Mouse (Mus musculus) liver, embryonic 16.5 days (tissue): ENCODE measurements around the gene Zkscan2. TPM values are rescaled to one million over a fixed set of nuclear protein-coding genes. Genes with fewer than 3 reads are reported as not detected.

Experiments
- ATAC-seq: fragments of 200-750 bp; cut with Nextera tagmentation; 2 replicates; pipeline ENCODE4 v1.8.0; 2017; ENCODE audit warnings: low read depth, mild to moderate bottlenecking, moderate number of reproducible peaks, moderate library complexity
- H3K27ac ChIP-seq: fragments of 300-500 bp; sonication (generic); 2 replicates; pipeline ENCODE4 v1.5.1; 2014; ENCODE audit warnings: mild to moderate bottlenecking, low read length
- H3K27me3 ChIP-seq: fragments of 300-500 bp; sonication (generic); 2 replicates; pipeline ENCODE4 v1.6.1; 2014; ENCODE audit warnings: low read depth, low read length, mixed read lengths; ENCODE audit not compliant: control insufficient read depth, insufficient read depth
- H3K36me3 ChIP-seq: fragments of 300-500 bp; sonication (generic); 2 replicates; pipeline ENCODE4 v1.6.1; 2014; ENCODE audit warnings: mild to moderate bottlenecking; ENCODE audit not compliant: control insufficient read depth, insufficient read depth
- H3K4me1 ChIP-seq: fragments of 300-500 bp; sonication (generic); 2 replicates; pipeline ENCODE4 v1.6.1; 2014; ENCODE audit warnings: low read depth, low read length, mixed read lengths; ENCODE audit not compliant: control insufficient read depth
- H3K4me2 ChIP-seq: fragments of 300-500 bp; sonication (generic); 2 replicates; pipeline ENCODE4 v1.6.1; 2014; ENCODE audit warnings: low read depth, low read length, mixed read lengths
- H3K4me3 ChIP-seq: fragments of 300-500 bp; sonication (generic); 2 replicates; pipeline ENCODE4 v1.5.1; 2014; ENCODE audit warnings: low read depth, mild to moderate bottlenecking, low read length
- H3K9ac ChIP-seq: fragments of 300-500 bp; sonication (generic); 2 replicates; pipeline ENCODE4 v1.6.1; 2014; ENCODE audit warnings: low read depth, low read length
- H3K9me3 ChIP-seq: fragments of 300-500 bp; sonication (generic); replicated peaks from 2 replicates; pipeline ENCODE4 v1.6.1; 2016; ENCODE audit warnings: low read length; ENCODE audit not compliant: control insufficient read depth
- WGBS: fragments of 180-500 bp; shearing (Covaris S2); extraction: QIAGEN DNeasy Blood & Tissue Kit; methylation state at CpG from one replicate; pipeline ENCODE4 v1.1.7; 2014; ENCODE audit not compliant: insufficient replicate concordance; 5-methylcytosine and 5-hydroxymethylcytosine counted together
- polyA plus RNA-seq: library from polyadenylated mRNA; unstranded; fragments of >200 nt; fragmentation: Nextera tagmentation; extraction: Ambion mirVana; gene quantifications from 2 replicates; pipeline ENCODE4 v1.2.1, GENCODE M21; 2015

Gene Zkscan2
- polyA plus RNA-seq, 1 experiment from 2014 or later = 0.06 TPM

GRCm38 (mm10) chr7:123452551-123452950, 47.7 kb downstream of the Zkscan2 start:
- Histone ChIP-seq H3K27me3 (no peaks in the 10 kb centered on the region), H3K9ac (no peak overlapping the region), H3K9me3 (no peaks in the 10 kb centered on the region), H3K27ac (no peak overlapping the region), H3K4me2 (no peak overlapping the region), H3K36me3 (no peaks in the 10 kb centered on the region), H3K4me3 (no peak overlapping the region), H3K4me1 (peaks cover 22% of the 10 kb centered on the region)
- peak; percentile 55 for ATAC-seq
- 58% methylated on average over 6 of the region's 6 CpGs for WGBS

GRCm38 (mm10) chr7:123450515-123450914, 49.7 kb downstream of the Zkscan2 start:
- Histone ChIP-seq H3K9me3 (no peaks in the 10 kb centered on the region), H3K27me3 (no peaks in the 10 kb centered on the region), H3K4me2 (no peak overlapping the region), H3K4me3 (no peak overlapping the region), H3K4me1 (peaks cover 14% of the 10 kb centered on the region), H3K9ac (no peak overlapping the region), H3K27ac (no peak overlapping the region), H3K36me3 (no peaks in the 10 kb centered on the region)
- peak; percentile 76 for ATAC-seq
- WGBS = 48% methylated on average over 2 of the region's 2 CpGs

GRCm38 (mm10) chr7:123449676-123450075, 50.6 kb downstream of the Zkscan2 start:
- no peak overlapping the region for H3K4me3 ChIP-seq
- peaks cover 14% of the 10 kb centered on the region for H3K4me1 ChIP-seq
- no peak overlapping the region for H3K9ac ChIP-seq
- H3K27me3 ChIP-seq = no peaks in the 10 kb centered on the region
- no peak overlapping the region for H3K27ac ChIP-seq
- no peaks in the 10 kb centered on the region for H3K36me3 ChIP-seq
- H3K9me3 ChIP-seq = no peaks in the 10 kb centered on the region
- H3K4me2 ChIP-seq = no peak overlapping the region
- ATAC-seq = no peak
- WGBS = 76% methylated on average over 10 of the region's 10 CpGs

- H3K27me3 ChIP-seq = no peaks in the 10 kb centered on the region
- no peak overlapping the region for H3K4me3 ChIP-seq
- H3K27ac ChIP-seq = no peak overlapping the region
- no peak for ATAC-seq
- WGBS = 61% methylated on average over 2 of the region's 2 CpGs
- H3K9ac ChIP-seq = no peak overlapping the region
- H3K36me3 ChIP-seq = no peaks in the 10 kb centered on the region
- H3K4me2 ChIP-seq = no peak overlapping the region
- peaks cover 12% of the 10 kb centered on the region for H3K4me1 ChIP-seq
- H3K9me3 ChIP-seq = no peaks in the 10 kb centered on the region
Measured at GRCm38 (mm10) chr7:123448794-123449193, 51.5 kb downstream of the Zkscan2 start.

- Histone ChIP-seq H3K36me3 (no peaks in the 10 kb centered on the region), H3K27me3 (no peaks in the 10 kb centered on the region), H3K4me1 (no peaks in the 10 kb centered on the region), H3K27ac (no peak overlapping the region), H3K9me3 (no peaks in the 10 kb centered on the region), H3K4me2 (no peak overlapping the region), H3K4me3 (no peak overlapping the region), H3K9ac (no peak overlapping the region)
- no peak for ATAC-seq
- 57% methylated on average over 1 of the region's 1 CpGs for WGBS
Measured at GRCm38 (mm10) chr7:123442079-123442478, 58.2 kb downstream of the Zkscan2 start.

GRCm38 (mm10) chr7:123431206-123431605, 69.0 kb downstream of the Zkscan2 start:
- Histone ChIP-seq H3K4me2 (no peak overlapping the region), H3K4me3 (no peak overlapping the region), H3K27me3 (no peaks in the 10 kb centered on the region), H3K27ac (no peak overlapping the region), H3K36me3 (no peaks in the 10 kb centered on the region), H3K9me3 (no peaks in the 10 kb centered on the region), H3K9ac (no peak overlapping the region), H3K4me1 (no peaks in the 10 kb centered on the region; the same call in 1 of the 2 replicates)
- 69% methylated on average over 4 of the region's 4 CpGs for WGBS
- no peak for ATAC-seq

DNA sequence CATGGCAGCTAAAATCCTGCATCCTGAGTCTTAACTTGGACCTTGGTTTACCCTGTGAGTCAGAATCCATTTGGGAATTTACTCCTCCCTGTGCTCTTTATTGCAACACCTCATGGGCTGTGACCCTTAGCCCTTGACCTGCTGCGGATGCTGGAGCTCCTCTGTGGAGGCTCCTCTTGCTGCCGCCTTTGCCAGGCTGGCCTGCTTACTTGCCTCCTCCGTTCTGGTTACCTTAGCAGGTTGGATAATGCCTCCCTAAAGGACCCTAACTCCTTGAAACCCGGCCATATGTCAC, 69.9 kb downstream of the Zkscan2 start:
- WGBS = 70% methylated on average over 4 of the region's 4 CpGs
- H3K27ac ChIP-seq = no peak overlapping the region; the same call in 1 of the 2 replicates
- no peak overlapping the region for H3K9ac ChIP-seq
- ATAC-seq = peak; percentile 67
- H3K9me3 ChIP-seq = no peaks in the 10 kb centered on the region
- no peaks in the 10 kb centered on the region; the same call in 1 of the 2 replicates for H3K4me1 ChIP-seq
- no peak overlapping the region for H3K4me2 ChIP-seq
- no peak overlapping the region for H3K4me3 ChIP-seq
- no peaks in the 10 kb centered on the region for H3K27me3 ChIP-seq
- no peaks in the 10 kb centered on the region for H3K36me3 ChIP-seq

- Histone ChIP-seq H3K4me1 (no peaks in the 10 kb centered on the region; the same call in 1 of the 2 replicates), H3K9me3 (no peaks in the 10 kb centered on the region), H3K27ac (peak overlapping the region; percentile 12; the same call in 1 of the 2 replicates), H3K4me3 (no peak overlapping the region), H3K4me2 (no peak overlapping the region), H3K27me3 (no peaks in the 10 kb centered on the region), H3K9ac (no peak overlapping the region), H3K36me3 (no peaks in the 10 kb centered on the region)
- 48% methylated on average over 8 of the region's 8 CpGs for WGBS
- ATAC-seq = peak; percentile 56; the same call in 1 of the 2 replicates
Measured at GRCm38 (mm10) chr7:123429624-123430410, 70.4 kb downstream of the Zkscan2 start.
